Mouse (Mus musculus): ENCODE measurements around the gene Bcl2l11. TPM values are rescaled to one million over a fixed set of nuclear protein-coding genes. Genes with fewer than 3 reads are reported as not detected.
"Not testable (repeated sequence)": the region's sequence is repeated elsewhere in the genome, so short reads cannot be mapped to it uniquely, and the experiment has no call there.

Bcl2l11 gene
- polyA plus RNA-seq, 1 experiment from 2014 or later = 11.0 TPM

- Histone ChIP-seq H3K4me1 (peaks cover 12% of the 10 kb centered on the region), H3K9me3 (replicated peaks) (no peaks in the 10 kb centered on the region), H3K36me3 (ENCODE audit: poor library complexity, severe bottlenecking) (no peaks in the 10 kb centered on the region), H3K9ac (no peak overlapping the region), H3K4me3 (no peak overlapping the region), H3K4me2 (no peak overlapping the region), H3K27me3 (no peaks in the 10 kb centered on the region), H3K27ac (no peak overlapping the region)
- WGBS = 87% methylated on average over 5 of the region's 5 CpGs
- ATAC-seq = no peak
Observed at GRCm38 (mm10) chr2:128169486-128169885, 43.6 kb downstream of the Bcl2l11 start.

- Histone ChIP-seq H3K4me3 (no peak overlapping the region), H3K27ac (no peak overlapping the region), H3K9ac (no peak overlapping the region), H3K36me3 (ENCODE audit: poor library complexity, severe bottlenecking) (no peaks in the 10 kb centered on the region), H3K27me3 (no peaks in the 10 kb centered on the region), H3K9me3 (replicated peaks) (no peaks in the 10 kb centered on the region), H3K4me2 (no peak overlapping the region), H3K4me1 (peaks cover 12% of the 10 kb centered on the region)
- WGBS = 82% methylated on average over 11 of the region's 11 CpGs
- no peak for ATAC-seq
Observed at GRCm38 (mm10) chr2:128169972-128170371, 44.1 kb downstream of the Bcl2l11 start.

- ATAC-seq = no peak
- Histone ChIP-seq H3K9me3 (replicated peaks) (no peaks in the 10 kb centered on the region), H3K9ac (no peak overlapping the region), H3K4me1 (peaks cover 12% of the 10 kb centered on the region), H3K4me3 (no peak overlapping the region), H3K4me2 (no peak overlapping the region), H3K36me3 (ENCODE audit: poor library complexity, severe bottlenecking) (no peaks in the 10 kb centered on the region), H3K27ac (no peak overlapping the region), H3K27me3 (no peaks in the 10 kb centered on the region)
- WGBS = 93% methylated on average over 3 of the region's 3 CpGs
Observed at GRCm38 (mm10) chr2:128170614-128171013, 44.8 kb downstream of the Bcl2l11 start.

GRCm38 (mm10) chr2:128172266-128172665, 46.4 kb downstream of the Bcl2l11 start:
- no peak for ATAC-seq
- Histone ChIP-seq H3K36me3 (ENCODE audit: poor library complexity, severe bottlenecking) (no peaks in the 10 kb centered on the region), H3K4me3 (no peak overlapping the region), H3K4me1 (peaks cover 12% of the 10 kb centered on the region), H3K9ac (no peak overlapping the region), H3K9me3 (replicated peaks) (no peaks in the 10 kb centered on the region), H3K27me3 (no peaks in the 10 kb centered on the region), H3K27ac (no peak overlapping the region), H3K4me2 (no peak overlapping the region)
- 88% methylated on average over 5 of the region's 5 CpGs for WGBS

GRCm38 (mm10) chr2:128174176-128174575, 48.3 kb downstream of the Bcl2l11 start:
- ATAC-seq = no peak
- 75% methylated on average over 5 of the region's 5 CpGs for WGBS
- peaks cover 21% of the 10 kb centered on the region for H3K4me1 ChIP-seq
- no peak overlapping the region for H3K4me2 ChIP-seq
- H3K27ac ChIP-seq = no peak overlapping the region
- H3K9me3 ChIP-seq (replicated peaks) = no peaks in the 10 kb centered on the region
- no peaks in the 10 kb centered on the region for H3K27me3 ChIP-seq
- no peak overlapping the region for H3K9ac ChIP-seq
- H3K36me3 ChIP-seq (ENCODE audit: poor library complexity, severe bottlenecking) = no peaks in the 10 kb centered on the region
- no peak overlapping the region for H3K4me3 ChIP-seq

GRCm38 (mm10) chr2:128174604-128175342, 48.9 kb downstream of the Bcl2l11 start:
- H3K4me1 ChIP-seq = peaks cover 24% of the 10 kb centered on the region
- H3K9ac ChIP-seq = no peak overlapping the region
- H3K4me2 ChIP-seq = no peak overlapping the region
- H3K36me3 ChIP-seq (ENCODE audit: poor library complexity, severe bottlenecking) = no peaks in the 10 kb centered on the region
- no peaks in the 10 kb centered on the region for H3K27me3 ChIP-seq
- no peaks in the 10 kb centered on the region for H3K9me3 ChIP-seq (replicated peaks)
- 75% methylated on average over 9 of the region's 9 CpGs for WGBS
- no peak overlapping the region for H3K27ac ChIP-seq
- ATAC-seq = no peak
- no peak overlapping the region for H3K4me3 ChIP-seq

- no peak for ATAC-seq
- Histone ChIP-seq H3K4me2 (no peak overlapping the region), H3K27ac (no peak overlapping the region), H3K9ac (no peak overlapping the region), H3K4me3 (no peak overlapping the region), H3K27me3 (no peaks in the 10 kb centered on the region), H3K4me1 (peaks cover 25% of the 10 kb centered on the region), H3K36me3 (ENCODE audit: poor library complexity, severe bottlenecking) (no peaks in the 10 kb centered on the region), H3K9me3 (replicated peaks) (no peaks in the 10 kb centered on the region)
- 96% methylated on average over 6 of the region's 6 CpGs for WGBS
Observed at GRCm38 (mm10) chr2:128175625-128176024, 49.8 kb downstream of the Bcl2l11 start.

GRCm38 (mm10) chr2:128176391-128177044, 50.7 kb downstream of the Bcl2l11 start:
- Histone ChIP-seq H3K9ac (no peak overlapping the region), H3K36me3 (ENCODE audit: poor library complexity, severe bottlenecking) (no peaks in the 10 kb centered on the region), H3K27ac (no peak overlapping the region; the same call in 1 of the 2 replicates), H3K4me3 (no peak overlapping the region), H3K4me2 (no peak overlapping the region), H3K9me3 (replicated peaks) (no peaks in the 10 kb centered on the region), H3K4me1 (peaks cover 25% of the 10 kb centered on the region), H3K27me3 (no peaks in the 10 kb centered on the region)
- ATAC-seq = peak; percentile 10; the same call in 1 of the 2 replicates
- 39% methylated on average over 12 of the region's 12 CpGs for WGBS

- Histone ChIP-seq H3K36me3 (ENCODE audit: poor library complexity, severe bottlenecking) (no peaks in the 10 kb centered on the region), H3K4me3 (no peak overlapping the region), H3K27ac (no peak overlapping the region; the same call in 1 of the 2 replicates), H3K27me3 (no peaks in the 10 kb centered on the region), H3K4me1 (peaks cover 25% of the 10 kb centered on the region), H3K9ac (peak overlapping the region; percentile 9; the same call in 1 of the 2 replicates), H3K9me3 (replicated peaks) (no peaks in the 10 kb centered on the region), H3K4me2 (no peak overlapping the region)
- 63% methylated on average over 5 of the region's 5 CpGs for WGBS
- no peak for ATAC-seq
Observed at GRCm38 (mm10) chr2:128177241-128177661, 51.4 kb downstream of the Bcl2l11 start.

GRCm38 (mm10) chr2:128179126-128179807, 53.4 kb downstream of the Bcl2l11 start:
- Histone ChIP-seq H3K4me1 (peaks cover 25% of the 10 kb centered on the region), H3K36me3 (ENCODE audit: poor library complexity, severe bottlenecking) (no peaks in the 10 kb centered on the region), H3K27ac (no peak overlapping the region), H3K9ac (no peak overlapping the region), H3K4me3 (no peak overlapping the region), H3K27me3 (no peaks in the 10 kb centered on the region), H3K4me2 (no peak overlapping the region), H3K9me3 (replicated peaks) (no peaks in the 10 kb centered on the region)
- ATAC-seq = no peak
- WGBS = 68% methylated on average over 18 of the region's 18 CpGs

GRCm38 (mm10) chr2:128179808-128180379, 54.1 kb downstream of the Bcl2l11 start:
- no peak for ATAC-seq
- no peaks in the 10 kb centered on the region for H3K9me3 ChIP-seq (replicated peaks)
- no peak overlapping the region for H3K9ac ChIP-seq
- H3K36me3 ChIP-seq (ENCODE audit: poor library complexity, severe bottlenecking) = no peaks in the 10 kb centered on the region
- H3K4me3 ChIP-seq = no peak overlapping the region
- no peaks in the 10 kb centered on the region for H3K27me3 ChIP-seq
- H3K4me1 ChIP-seq = peaks cover 25% of the 10 kb centered on the region
- H3K4me2 ChIP-seq = no peak overlapping the region
- no peak overlapping the region for H3K27ac ChIP-seq
- 18% methylated on average over 9 of the region's 9 CpGs for WGBS

GRCm38 (mm10) chr2:128182181-128182580, 56.3 kb downstream of the Bcl2l11 start:
- H3K4me2 ChIP-seq; H3K9me3 ChIP-seq (replicated peaks); H3K27ac ChIP-seq; ATAC-seq; H3K4me3 ChIP-seq; H3K9ac ChIP-seq; H3K27me3 ChIP-seq; H3K36me3 ChIP-seq (ENCODE audit: poor library complexity, severe bottlenecking): not testable (repeated sequence)
- WGBS = 95% methylated on average over 9 of the region's 9 CpGs
- peaks cover 16% of the 10 kb centered on the region for H3K4me1 ChIP-seq
